Mouse (Mus musculus): ENCODE data around the gene Olfr766-ps1.
"Not testable (repeated sequence)": the region's sequence is repeated elsewhere in the genome, so short reads cannot be mapped to it uniquely, and the experiment has no call there.

Olfr766-ps1 gene

DNA sequence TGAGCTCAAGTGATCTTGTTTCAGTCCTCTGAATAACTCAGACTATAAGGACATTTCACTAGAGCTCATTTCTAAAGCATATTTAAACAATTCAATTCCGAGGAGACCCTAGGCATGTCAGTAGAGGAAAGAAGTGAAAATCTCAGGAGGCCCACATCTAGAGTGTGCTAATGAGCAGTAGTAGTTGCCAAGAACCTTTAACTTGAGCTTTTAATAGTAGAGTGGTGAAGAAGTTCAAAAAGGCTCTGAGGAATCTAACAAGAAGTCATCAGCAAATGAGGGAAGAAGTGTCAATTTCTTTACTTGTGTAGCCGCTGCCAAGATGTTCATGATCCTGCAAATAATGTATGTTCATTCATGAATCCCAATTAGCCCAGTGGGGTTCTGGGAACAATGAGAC lies at the start of gene Olfr766-ps1:
Olfr766-ps1 (minus strand) TSS at position 101 of the 400 bp plus-strand sequence.
- no peak for DNase-seq (ENCODE audit: low spot score in 2 of 2)

DNA sequence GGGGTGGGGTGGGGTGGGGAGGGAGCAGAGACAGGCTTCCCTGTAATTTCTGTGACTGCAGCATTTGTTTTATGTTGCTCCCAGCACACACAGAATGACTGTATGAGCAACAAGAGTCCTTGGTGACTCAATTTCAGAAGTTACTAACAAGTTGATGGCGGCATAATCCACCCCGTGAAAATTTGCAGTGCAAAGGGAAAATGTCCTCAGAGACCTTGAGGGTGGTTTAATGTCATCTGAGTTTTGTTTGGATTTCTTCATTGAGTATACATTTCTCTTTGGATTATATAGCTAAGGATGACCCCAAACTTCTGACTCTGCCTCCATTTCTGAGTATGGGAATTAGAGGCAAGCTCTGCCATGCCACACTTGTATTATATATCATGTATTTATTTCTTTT lies 49.0 kb upstream of the Olfr766-ps1 start, which contains the start of gene Olfr769:
Olfr769 (minus strand) TSS at position 101 of the 400 bp plus-strand sequence.
- DNase-seq (ENCODE audit: low spot score in 2 of 2) = no peak

DNA sequence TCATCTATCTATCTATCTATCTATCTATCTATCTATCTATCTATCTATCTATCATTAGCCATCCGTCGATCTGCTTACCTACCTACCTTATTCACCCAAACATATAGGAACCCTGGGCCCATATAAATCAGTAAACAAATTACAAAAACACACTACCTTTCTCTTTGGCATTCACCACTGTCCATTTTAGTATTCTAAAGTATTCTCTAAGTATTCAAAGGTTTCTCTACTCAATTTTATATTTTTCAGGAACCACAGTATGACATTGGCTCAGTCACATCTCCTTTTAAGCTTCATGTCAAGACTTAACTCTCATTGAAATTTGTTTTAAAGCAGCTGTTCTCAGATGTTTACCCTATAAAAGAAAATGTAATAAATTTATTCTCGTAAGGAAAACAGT lies 46.4 kb upstream of the Olfr766-ps1 start:
- DNase-seq (ENCODE audit: low spot score in 2 of 2) = no peak

DNA sequence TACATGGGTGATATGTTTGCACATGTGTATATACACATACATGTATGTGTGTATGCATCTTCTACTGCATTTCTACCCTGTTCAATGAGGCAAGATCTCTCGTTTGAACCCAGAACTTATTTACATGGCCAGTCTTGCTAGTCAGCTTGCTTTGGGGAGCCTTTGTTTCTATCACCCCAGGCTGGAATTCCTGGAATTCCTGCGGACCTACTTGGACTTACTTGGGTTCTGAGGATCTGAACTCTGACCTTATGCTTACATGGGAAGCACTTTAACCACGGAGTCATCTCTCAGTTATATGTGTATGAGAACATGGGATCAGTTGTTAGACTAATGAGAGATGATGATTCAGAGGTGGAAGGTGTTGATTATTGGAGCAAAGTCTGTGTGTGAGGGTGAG lies 32.5 kb upstream of the Olfr766-ps1 start:
- DNase-seq (ENCODE audit: low spot score in 2 of 2) = no peak

DNA sequence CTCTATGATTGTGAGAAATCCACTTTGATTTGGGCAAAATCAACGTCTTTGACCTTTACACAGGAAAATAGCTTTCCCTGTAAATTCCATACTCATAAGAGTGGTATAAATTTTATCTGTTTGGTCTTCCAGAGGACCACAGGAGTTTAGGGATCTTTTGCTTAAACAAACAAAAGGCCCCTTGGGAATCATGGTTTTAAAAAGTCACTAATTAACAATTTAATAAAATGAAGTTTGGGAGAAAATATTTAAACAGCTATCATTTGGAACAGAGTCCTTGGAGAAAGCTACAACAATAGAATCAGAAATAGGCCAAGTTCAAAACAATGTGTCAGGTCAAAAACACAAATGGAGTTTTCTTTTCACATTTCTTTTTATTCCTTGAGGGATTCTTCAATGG lies 30.5 kb upstream of the Olfr766-ps1 start, which contains the start of gene Olfr768:
Olfr768 (minus strand) TSS at position 101 of the 400 bp plus-strand sequence.
- DNase-seq (ENCODE audit: low spot score in 2 of 2) = no peak

DNA sequence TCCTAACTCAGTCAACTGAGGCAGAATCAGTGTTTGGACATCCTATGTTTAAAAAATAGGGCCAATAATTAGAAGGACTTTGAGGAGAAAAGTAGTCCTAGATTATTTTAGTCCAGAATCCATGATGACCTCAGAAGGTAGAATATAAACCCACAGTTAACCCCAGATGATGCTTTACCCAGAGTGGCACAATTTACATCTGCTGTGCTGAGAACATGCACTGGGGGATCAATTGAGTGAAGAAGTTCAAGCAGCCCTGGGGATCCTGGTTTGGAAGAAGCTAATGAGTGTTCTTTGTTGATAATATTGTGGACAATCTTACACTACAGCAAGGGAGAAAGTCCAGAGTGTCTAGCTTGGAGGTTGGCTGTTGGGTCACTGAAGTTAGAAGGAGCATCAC lies 14.0 kb upstream of the Olfr766-ps1 start, which contains the start of gene Olfr767:
Olfr767 (minus strand) TSS at position 101 of the 400 bp plus-strand sequence.
- not testable (repeated sequence) for DNase-seq (ENCODE audit: low spot score in 2 of 2)

DNA sequence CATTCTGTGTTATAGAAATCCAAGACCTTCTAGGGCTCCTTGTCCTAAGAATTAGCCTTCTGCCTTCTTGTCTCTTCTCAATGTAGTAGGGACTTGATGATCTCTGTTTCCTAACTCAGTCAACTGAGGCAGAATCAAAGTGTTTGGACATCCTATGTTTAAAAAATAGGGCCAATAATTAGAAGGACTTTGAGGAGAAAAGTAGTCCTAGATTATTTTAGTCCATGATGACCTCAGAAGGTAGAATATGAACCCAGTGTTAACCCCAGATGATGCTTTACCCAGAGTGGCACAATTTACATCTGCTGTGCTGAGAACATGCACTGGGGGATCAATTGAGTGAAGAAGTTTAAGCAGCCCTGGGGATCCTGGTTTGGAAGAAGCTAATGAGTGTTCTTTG lies 18.9 kb downstream of the Olfr766-ps1 start, which contains the start of gene Olfr765:
Olfr765 (minus strand) TSS at position 101 of the 400 bp plus-strand sequence.
- DNase-seq (ENCODE audit: low spot score in 2 of 2) = not testable (repeated sequence)

DNA sequence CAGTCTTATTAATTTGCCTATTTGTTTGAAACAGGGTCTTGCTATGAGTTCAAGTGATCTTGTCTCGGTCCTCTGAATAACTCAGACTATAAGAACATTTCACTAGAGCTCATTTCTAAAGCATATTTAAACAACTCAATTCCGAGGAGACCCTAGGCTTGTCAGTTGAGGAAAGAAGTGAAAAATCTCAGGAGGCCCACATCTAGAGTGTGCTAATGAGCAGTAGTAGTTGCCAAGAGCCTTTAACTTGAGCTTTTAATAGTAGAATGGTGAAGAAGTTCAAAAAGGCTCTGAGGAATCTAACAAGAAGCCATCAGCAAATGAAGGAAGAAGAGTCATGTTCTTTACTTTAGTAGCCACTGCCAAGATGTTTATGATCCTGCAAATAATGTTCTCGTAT lies 29.0 kb downstream of the Olfr766-ps1 start, which contains the start of gene Olfr764-ps1:
Olfr764-ps1 (minus strand) TSS at position 101 of the 400 bp plus-strand sequence.
- DNase-seq (ENCODE audit: low spot score in 2 of 2) = no peak

DNA sequence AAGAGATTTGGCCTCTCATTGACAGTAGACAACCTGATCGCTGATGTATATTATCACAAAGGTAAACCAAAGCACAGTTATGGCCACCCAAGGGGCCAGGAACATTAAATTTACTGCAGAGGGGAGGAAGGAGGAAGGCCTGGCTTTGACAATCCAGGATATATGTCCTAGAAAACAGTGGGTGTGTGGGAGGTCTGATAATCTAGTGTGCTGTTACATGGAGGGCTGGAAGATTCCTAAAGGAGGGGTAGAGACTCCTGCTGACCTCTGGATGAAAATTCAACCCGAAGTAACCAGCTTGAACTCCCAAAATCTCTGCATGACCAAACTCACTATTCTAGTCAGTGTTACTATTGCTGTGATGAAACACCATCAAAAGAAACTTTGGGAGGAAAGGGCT lies 40.4 kb downstream of the Olfr766-ps1 start:
- DNase-seq (ENCODE audit: low spot score in 2 of 2) = no peak

DNA sequence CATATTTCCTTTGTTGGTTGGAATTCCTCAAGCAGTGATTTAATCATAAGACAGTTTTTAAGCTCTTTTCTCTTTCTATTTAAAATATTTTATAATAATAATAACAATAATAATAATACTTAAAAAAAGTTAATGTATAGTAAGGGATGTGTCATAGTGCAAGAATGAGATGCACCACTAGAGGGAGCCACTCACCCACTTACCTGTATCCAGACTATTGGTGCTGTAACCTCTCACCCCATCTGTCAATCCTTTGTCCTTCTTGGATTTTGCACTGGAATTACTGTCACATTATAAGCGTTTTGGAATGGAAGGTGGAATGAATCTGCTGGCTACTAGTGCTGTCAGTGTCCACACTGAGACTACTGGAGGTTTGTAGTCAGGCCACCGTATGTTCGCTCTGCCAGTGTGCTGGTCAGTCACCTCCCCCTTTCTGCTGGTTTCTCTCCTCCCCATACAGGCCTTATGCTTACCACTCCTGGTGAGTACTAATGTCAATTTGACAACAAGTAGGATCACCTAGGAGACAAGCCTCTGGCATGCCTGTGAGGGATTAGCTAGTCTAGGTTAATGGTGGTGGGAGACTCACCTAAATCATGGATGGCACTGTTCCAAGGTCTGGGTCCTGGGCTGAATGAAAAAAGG lies 42.6 kb downstream of the Olfr766-ps1 start:
- DNase-seq (ENCODE audit: low spot score in 2 of 2) = peak; percentile 28 to 61

DNA sequence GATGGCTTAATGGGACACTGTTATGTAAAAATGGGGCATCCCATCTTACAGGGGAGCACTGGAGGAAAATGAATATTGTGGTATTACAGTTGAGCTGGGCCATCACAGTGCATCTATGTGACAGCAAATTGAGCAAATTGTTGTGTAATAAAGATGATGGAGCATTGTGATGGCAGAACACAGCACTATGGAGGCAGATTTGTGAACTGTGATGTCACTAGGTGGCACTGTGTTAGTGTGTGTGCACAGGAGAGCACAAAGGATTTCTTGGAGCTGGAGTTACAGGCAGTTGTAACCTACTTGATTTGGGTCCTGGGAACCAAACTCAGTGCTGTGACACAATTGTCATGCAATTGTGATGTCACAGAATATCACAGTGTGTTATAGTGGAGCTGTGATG lies 45.5 kb downstream of the Olfr766-ps1 start:
- no peak for DNase-seq (ENCODE audit: low spot score in 2 of 2)

DNA sequence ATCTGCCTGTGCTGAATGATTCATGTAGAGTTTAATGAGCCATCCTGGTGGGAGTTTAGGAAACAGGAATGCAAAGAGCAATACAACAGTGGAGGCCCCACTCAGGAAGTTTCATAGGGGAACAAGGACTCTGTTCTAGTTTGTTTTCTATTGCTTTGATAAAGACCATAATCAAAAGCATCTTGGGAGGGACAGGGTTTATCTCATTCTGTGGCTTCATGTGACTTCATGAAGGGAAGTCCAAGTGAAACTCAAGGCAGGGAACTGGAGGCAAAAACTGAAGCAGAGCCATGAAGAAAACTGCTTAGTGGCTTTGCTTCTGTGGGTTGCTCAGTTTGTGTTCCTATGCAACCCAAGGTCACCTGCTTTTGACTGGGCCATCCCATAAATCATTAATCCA lies 54.3 kb downstream of the Olfr766-ps1 start:
- DNase-seq (ENCODE audit: low spot score in 2 of 2) = no peak
